Mouse (Mus musculus): ENCODE results near the gene Kcnc1. TPM values are rescaled to one million over a fixed set of nuclear protein-coding genes. Genes with fewer than 3 reads are reported as not detected.

The Kcnc1 gene
- polyA plus RNA-seq, 1 experiment from 2014 or later = not detected

- Histone ChIP-seq H3K79me2 (ENCODE audit: inconsistent target) (no peaks in the 10 kb centered on the region), H3K36me3 (ENCODE audit: inconsistent target) (no peaks in the 10 kb centered on the region), H3K27ac (no peak overlapping the region), H3K4me3 (ENCODE audit: inconsistent target) (no peak overlapping the region)
- 55% methylated on average over 18 of the region's 18 CpGs for WGBS (ENCODE audit: missing documents)
These were observed 26.6 kb downstream of the Kcnc1 start for GRCm38 (mm10) chr7:46422764-46423412.

- H3K4me3 ChIP-seq (ENCODE audit: inconsistent target) = no peak overlapping the region
- 69% methylated on average over 3 of the region's 3 CpGs for WGBS (ENCODE audit: missing documents)
- H3K79me2 ChIP-seq (ENCODE audit: inconsistent target) = no peaks in the 10 kb centered on the region
- no peak overlapping the region for H3K27ac ChIP-seq
- H3K36me3 ChIP-seq (ENCODE audit: inconsistent target) = no peaks in the 10 kb centered on the region
These were observed 27.7 kb downstream of the Kcnc1 start for GRCm38 (mm10) chr7:46423951-46424350.

- 86% methylated on average over 4 of the region's 4 CpGs for WGBS (ENCODE audit: missing documents)
- no peak overlapping the region for H3K27ac ChIP-seq
- H3K4me3 ChIP-seq (ENCODE audit: inconsistent target) = no peak overlapping the region
- H3K79me2 ChIP-seq (ENCODE audit: inconsistent target) = no peaks in the 10 kb centered on the region
- H3K36me3 ChIP-seq (ENCODE audit: inconsistent target) = no peaks in the 10 kb centered on the region
These were observed 28.7 kb downstream of the Kcnc1 start for GRCm38 (mm10) chr7:46425012-46425411.

GRCm38 (mm10) chr7:46433874-46434273 is 37.6 kb downstream of the Kcnc1 start:
- Histone ChIP-seq H3K27ac (no peak overlapping the region), H3K4me3 (ENCODE audit: inconsistent target) (no peak overlapping the region), H3K36me3 (ENCODE audit: inconsistent target) (no peaks in the 10 kb centered on the region), H3K79me2 (ENCODE audit: inconsistent target) (no peaks in the 10 kb centered on the region)
- 85% methylated on average over 5 of the region's 5 CpGs for WGBS (ENCODE audit: missing documents)

- Histone ChIP-seq H3K79me2 (ENCODE audit: inconsistent target) (no peaks in the 10 kb centered on the region), H3K36me3 (ENCODE audit: inconsistent target) (no peaks in the 10 kb centered on the region), H3K4me3 (ENCODE audit: inconsistent target) (no peak overlapping the region), H3K27ac (no peak overlapping the region)
- WGBS (ENCODE audit: missing documents) = 85% methylated on average over 5 of the region's 5 CpGs
These were observed 39.5 kb downstream of the Kcnc1 start for GRCm38 (mm10) chr7:46435833-46436232.

- Histone ChIP-seq H3K79me2 (ENCODE audit: inconsistent target) (no peaks in the 10 kb centered on the region), H3K36me3 (ENCODE audit: inconsistent target) (no peaks in the 10 kb centered on the region), H3K4me3 (ENCODE audit: inconsistent target) (no peak overlapping the region), H3K27ac (no peak overlapping the region)
- 39% methylated on average over 9 of the region's 9 CpGs for WGBS (ENCODE audit: missing documents)
These were observed 42.3 kb downstream of the Kcnc1 start for GRCm38 (mm10) chr7:46438537-46439141.

GRCm38 (mm10) chr7:46443163-46443562 is 46.9 kb downstream of the Kcnc1 start:
- H3K27ac ChIP-seq = no peak overlapping the region
- H3K4me3 ChIP-seq (ENCODE audit: inconsistent target) = no peak overlapping the region
- WGBS (ENCODE audit: missing documents) = 91% methylated on average over 10 of the region's 10 CpGs
- H3K36me3 ChIP-seq (ENCODE audit: inconsistent target) = no peaks in the 10 kb centered on the region
- no peaks in the 10 kb centered on the region for H3K79me2 ChIP-seq (ENCODE audit: inconsistent target)

- Histone ChIP-seq H3K4me3 (ENCODE audit: inconsistent target) (no peak overlapping the region), H3K27ac (no peak overlapping the region), H3K36me3 (ENCODE audit: inconsistent target) (no peaks in the 10 kb centered on the region), H3K79me2 (ENCODE audit: inconsistent target) (no peaks in the 10 kb centered on the region)
- WGBS (ENCODE audit: missing documents) = 40% methylated on average over 6 of the region's 6 CpGs
These were observed 49.6 kb downstream of the Kcnc1 start for GRCm38 (mm10) chr7:46445896-46446295.

- WGBS (ENCODE audit: missing documents) = 84% methylated on average over 8 of the region's 9 CpGs
These were observed 51.3 kb downstream of the Kcnc1 start for GRCm38 (mm10) chr7:46447473-46448165.

GRCm38 (mm10) chr7:46448922-46449645 is 52.8 kb downstream of the Kcnc1 start:
- no peak overlapping the region for H3K4me3 ChIP-seq (ENCODE audit: inconsistent target)
- H3K79me2 ChIP-seq (ENCODE audit: inconsistent target) = no peaks in the 10 kb centered on the region
- H3K36me3 ChIP-seq (ENCODE audit: inconsistent target) = no peaks in the 10 kb centered on the region
- no peak overlapping the region for H3K27ac ChIP-seq
- WGBS (ENCODE audit: missing documents) = 84% methylated on average over 6 of the region's 6 CpGs

More at GRCm38 (mm10) chr7:46447473-46448165, 51.3 kb downstream of the Kcnc1 start:
- Histone ChIP-seq H3K36me3 (ENCODE audit: inconsistent target) (no peaks in the 10 kb centered on the region), H3K27ac (no peak overlapping the region), H3K79me2 (ENCODE audit: inconsistent target) (no peaks in the 10 kb centered on the region), H3K4me3 (ENCODE audit: inconsistent target) (no peak overlapping the region)

- Histone ChIP-seq H3K4me3 (ENCODE audit: inconsistent target) (no peak overlapping the region), H3K79me2 (ENCODE audit: inconsistent target) (no peaks in the 10 kb centered on the region), H3K27ac (no peak overlapping the region), H3K36me3 (ENCODE audit: inconsistent target) (no peaks in the 10 kb centered on the region)
- WGBS (ENCODE audit: missing documents) = 89% methylated on average over 10 of the region's 10 CpGs
These were observed 57.8 kb downstream of the Kcnc1 start for GRCm38 (mm10) chr7:46453930-46454679.

- no peak overlapping the region for H3K4me3 ChIP-seq (ENCODE audit: inconsistent target)
- no peaks in the 10 kb centered on the region for H3K36me3 ChIP-seq (ENCODE audit: inconsistent target)
- H3K27ac ChIP-seq = no peak overlapping the region
- WGBS (ENCODE audit: missing documents) = 100% methylated on average over 3 of the region's 3 CpGs
- no peaks in the 10 kb centered on the region for H3K79me2 ChIP-seq (ENCODE audit: inconsistent target)
These were observed 61.6 kb downstream of the Kcnc1 start for GRCm38 (mm10) chr7:46457889-46458288.

GRCm38 (mm10) chr7:46459200-46459599 is 62.9 kb downstream of the Kcnc1 start:
- no peak overlapping the region for H3K4me3 ChIP-seq (ENCODE audit: inconsistent target)
- no peak overlapping the region for H3K27ac ChIP-seq
- WGBS (ENCODE audit: missing documents) = 100% methylated on average over 2 of the region's 2 CpGs
- H3K79me2 ChIP-seq (ENCODE audit: inconsistent target) = no peaks in the 10 kb centered on the region
- no peaks in the 10 kb centered on the region for H3K36me3 ChIP-seq (ENCODE audit: inconsistent target)

- Histone ChIP-seq H3K27ac (no peak overlapping the region), H3K4me3 (ENCODE audit: inconsistent target) (no peak overlapping the region), H3K36me3 (ENCODE audit: inconsistent target) (no peaks in the 10 kb centered on the region), H3K79me2 (ENCODE audit: inconsistent target) (no peaks in the 10 kb centered on the region)
- WGBS (ENCODE audit: missing documents) = 96% methylated on average over 9 of the region's 9 CpGs
These were observed 63.4 kb downstream of the Kcnc1 start for GRCm38 (mm10) chr7:46459605-46460245.
